Mouse (Mus musculus) G1E (cell line): ENCODE measurements around the gene Catsperz.

Source experiments
- CTCF ChIP-seq: IDR thresholded peaks from 2 replicates; pipeline ENCODE4 v1.5.1; 2012; ENCODE audit warnings: low read depth, low read length, inconsistent platforms, mixed read lengths
- GATA1 ChIP-seq: IDR thresholded peaks from 2 replicates; pipeline ENCODE4 v1.6.1; 2012; ENCODE audit warnings: borderline replicate concordance, low read length, inconsistent platforms, mixed read lengths
- GATA2 ChIP-seq: IDR thresholded peaks from 2 replicates; pipeline ENCODE4 v1.6.1; 2012; ENCODE audit warnings: low read depth, low read length, inconsistent platforms, borderline replicate concordance
- TAL1 ChIP-seq: conservative IDR thresholded peaks from 2 replicates; pipeline ENCODE4 v1.6.1; 2012; ENCODE audit warnings: low read depth, low read length, inconsistent platforms, mixed read lengths

DNA sequence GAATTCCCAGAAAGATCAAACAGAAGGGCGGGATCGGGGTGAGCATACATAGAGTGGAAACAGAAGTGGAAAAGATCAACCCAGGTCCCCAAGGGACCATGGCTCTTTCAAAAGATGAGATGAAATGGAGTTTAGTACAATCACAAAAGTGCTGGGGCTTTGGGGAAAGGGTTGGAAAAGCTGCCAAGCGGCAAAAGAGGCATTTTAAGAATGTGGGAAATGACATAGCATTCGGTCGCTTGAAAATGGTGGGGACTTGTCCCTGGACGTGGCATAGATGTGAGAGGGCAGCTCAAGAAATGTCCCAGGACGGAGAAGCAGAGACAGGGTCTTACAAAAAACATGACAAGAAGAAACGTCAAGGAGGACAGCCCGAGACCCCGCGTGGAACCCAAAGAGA lies 16.2 kb downstream of the Catsperz start:
- TF ChIP-seq CTCF (no peak), GATA2 (no peak), GATA1 (no peak), TAL1 (no peak)
